Mouse (Mus musculus) limb, embryonic 14.5 days (tissue): ENCODE measurements around the gene Lcn12. TPM values are rescaled to one million over a fixed set of nuclear protein-coding genes. Genes with fewer than 3 reads are reported as not detected.

Source experiments
- ATAC-seq: fragments of 200-750 bp; cut with Nextera tagmentation; 2 replicates; pipeline ENCODE4 v1.8.0; 2017; ENCODE audit warnings: low read depth, moderate number of reproducible peaks, moderate TSS enrichment; ENCODE audit not compliant: low FRiP score
- DNase-seq: peaks from one replicate; pipeline ENCODE4 v3.0.0-alpha.2; 2015; ENCODE audit warnings: low spot score
- H3K27ac ChIP-seq: fragments of 300-500 bp; sonication (generic); replicated peaks from 2 replicates; pipeline ENCODE4 v1.5.1; 2014; ENCODE audit warnings: low read depth, mild to moderate bottlenecking, low read length, moderate library complexity, mixed read lengths
- H3K27me3 ChIP-seq: fragments of 300-500 bp; sonication (generic); 2 replicates; pipeline ENCODE4 v1.6.1; 2014; ENCODE audit warnings: low read length, mixed read lengths; ENCODE audit not compliant: control insufficient read depth, insufficient read depth
- H3K36me3 ChIP-seq: fragments of 300-500 bp; sonication (generic); 2 replicates; pipeline ENCODE4 v1.6.1; 2014; ENCODE audit warnings: mild to moderate bottlenecking, low read length, moderate library complexity, mixed read lengths; ENCODE audit not compliant: control insufficient read depth, insufficient read depth
- H3K4me1 ChIP-seq: fragments of 300-500 bp; sonication (generic); 2 replicates; pipeline ENCODE4 v1.6.1; 2014; ENCODE audit warnings: antibody characterized with exemption, low read length, mixed read lengths; ENCODE audit not compliant: control insufficient read depth, insufficient read depth
- H3K4me2 ChIP-seq: fragments of 300-500 bp; sonication (generic); replicated peaks from 2 replicates; pipeline ENCODE4 v1.6.1; 2014; ENCODE audit warnings: low read depth, mild to moderate bottlenecking, low read length, moderate library complexity; ENCODE audit not compliant: severe bottlenecking
- H3K4me3 ChIP-seq: fragments of 300-500 bp; sonication (generic); replicated peaks from 2 replicates; pipeline ENCODE4 v1.5.1; 2014; ENCODE audit warnings: low read length
- H3K9ac ChIP-seq: fragments of 300-500 bp; sonication (generic); 2 replicates; pipeline ENCODE4 v1.6.1; 2014; ENCODE audit warnings: mild to moderate bottlenecking, low read depth, low read length, moderate library complexity; ENCODE audit not compliant: severe bottlenecking
- H3K9me3 ChIP-seq: fragments of 300-500 bp; sonication (generic); 2 replicates; pipeline ENCODE4 v1.6.1; 2016; ENCODE audit warnings: low read length; ENCODE audit not compliant: control insufficient read depth
- POLR2A ChIP-seq: fragments of 200-500 bp; IDR thresholded peaks from 2 replicates; pipeline ENCODE4 v1.8.0; 2012; ENCODE audit warnings: inconsistent platforms, mild to moderate bottlenecking, moderate library complexity, borderline replicate concordance; ENCODE audit not compliant: insufficient read depth, insufficient read length; ENCODE audit errors: extremely low read depth
- WGBS: fragments of 180-500 bp; shearing (Covaris S2); extraction: QIAGEN DNeasy Blood & Tissue Kit; methylation state at CpG from one replicate; pipeline ENCODE4 v1.1.7; 2014; 5-methylcytosine and 5-hydroxymethylcytosine counted together
- polyA plus RNA-seq, 2 experiments: library from polyadenylated mRNA; depleted of rRNA in 1 of 2; stranded (reverse) in 1 of 2; unstranded in 1 of 2; fragments of >200 nt; fragmentation: Nextera tagmentation in 1 of 2; extraction: Ambion mirVana in 1 of 2; gene quantifications; 2 replicates each; pipeline versions ENCODE4 v1.2.1 to v1.2.3; 2012 to 2014

Lcn12 gene
- polyA plus RNA-seq, 2 experiments: not detected

- peak overlapping the region; percentile 86 for H3K4me2 ChIP-seq
- DNase-seq (no peak), ATAC-seq (no peak)
- H3K9ac ChIP-seq: peak overlapping the region; percentile 73
- no peaks in the 10 kb centered on the region for H3K9me3 ChIP-seq
- 0 out of 2 replicates have a peak, but pooled peaks cover 7% of the 10 kb centered on the region for H3K36me3 ChIP-seq
- H3K4me3 ChIP-seq: peak overlapping the region; percentile 75
- no peak for TF ChIP-seq POLR2A
- H3K27ac ChIP-seq: peak overlapping the region; percentile 79; the same call in 1 of the 2 replicates
- 43% methylated on average over 5 of the region's 5 CpGs for WGBS
- H3K4me1 ChIP-seq: peaks cover 14% of the 10 kb centered on the region
- no peaks in the 10 kb centered on the region for H3K27me3 ChIP-seq
Measured at GRCm38 (mm10) chr2:25460135-25460534, 33.6 kb downstream of the Lcn12 start.

DNA sequence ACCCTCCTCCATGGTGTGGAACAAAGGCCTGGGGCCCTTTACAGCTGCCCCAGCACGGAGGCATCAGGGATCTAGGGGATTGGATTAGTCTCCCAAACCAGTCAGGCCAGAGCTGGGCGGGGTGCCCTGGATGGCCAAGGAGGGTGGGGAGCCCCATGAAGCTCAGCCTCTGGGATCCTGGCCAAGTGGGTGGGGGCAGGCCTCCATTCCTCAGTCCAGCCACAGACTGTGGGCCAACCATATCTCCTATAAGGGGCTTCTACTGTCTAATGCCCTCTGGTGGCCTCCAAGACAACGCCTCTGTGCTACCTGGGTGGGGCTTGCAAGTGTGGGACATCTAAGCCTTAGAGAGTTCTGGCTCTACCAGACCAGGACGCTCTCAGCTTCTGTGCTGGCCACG is 34.8 kb downstream of the Lcn12 start:
- Histone ChIP-seq H3K4me2 (no peak overlapping the region), H3K9ac (no peak overlapping the region), H3K4me3 (no peak overlapping the region), H3K27me3 (no peaks in the 10 kb centered on the region), H3K36me3 (0 out of 2 replicates have a peak, but pooled peaks cover 7% of the 10 kb centered on the region), H3K4me1 (peaks cover 14% of the 10 kb centered on the region), H3K9me3 (no peaks in the 10 kb centered on the region), H3K27ac (no peak overlapping the region)
- no peak for ATAC-seq
- DNase-seq: peak; percentile 15
- TF ChIP-seq POLR2A: no peak
- 79% methylated on average over 5 of the region's 5 CpGs for WGBS

DNA sequence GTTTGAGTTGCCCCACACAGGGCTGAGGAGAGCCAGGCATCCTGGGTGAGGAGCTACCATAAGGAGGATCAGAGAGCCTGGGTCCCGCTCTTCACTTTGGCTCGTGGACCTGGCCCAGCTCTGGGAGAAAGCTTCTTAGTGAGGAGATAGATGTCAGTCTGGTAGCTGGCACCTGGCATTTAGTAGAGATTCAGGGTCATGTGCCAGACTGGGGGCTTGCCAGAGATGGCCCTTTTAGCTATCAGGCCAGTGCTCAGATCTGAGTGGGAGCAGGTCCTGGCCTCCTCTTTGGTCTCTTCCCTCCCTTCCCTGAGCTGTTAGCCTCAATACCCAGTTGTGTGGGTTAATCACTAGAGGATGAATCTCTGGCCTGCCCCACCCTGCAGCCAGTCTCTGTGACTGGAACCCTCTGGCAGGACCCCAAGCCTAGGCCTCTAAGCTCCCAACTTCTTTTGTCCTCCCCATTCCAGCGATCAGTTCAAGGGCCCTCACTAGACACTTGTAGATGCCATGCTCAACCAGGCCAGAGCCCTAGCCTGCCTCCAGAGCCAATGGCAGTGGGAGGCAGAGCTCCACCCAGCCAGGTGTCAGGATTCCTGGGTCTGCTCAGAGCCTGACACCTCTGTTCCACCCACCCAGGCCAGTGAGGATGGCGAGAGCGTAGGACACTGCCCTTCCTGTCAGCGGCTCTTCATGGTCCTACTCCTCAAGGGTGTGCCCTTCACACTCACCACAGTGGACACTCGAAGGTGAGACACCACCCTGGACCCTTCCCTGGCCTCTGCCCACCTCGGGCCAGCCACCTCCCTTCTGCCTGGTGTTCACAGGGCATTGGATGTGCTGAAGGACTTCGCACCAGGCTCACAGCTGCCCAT is 36.5 kb downstream of the Lcn12 start:
- DNase-seq (no peak), ATAC-seq (no peak)
- Histone ChIP-seq H3K4me1 (peaks cover 14% of the 10 kb centered on the region), H3K36me3 (0 out of 2 replicates have a peak, but pooled peaks cover 7% of the 10 kb centered on the region), H3K9ac (no peak overlapping the region; the same call in 1 of the 2 replicates), H3K4me3 (no peak overlapping the region), H3K27ac (no peak overlapping the region), H3K27me3 (no peaks in the 10 kb centered on the region), H3K9me3 (no peaks in the 10 kb centered on the region), H3K4me2 (no peak overlapping the region)
- TF ChIP-seq POLR2A: no peak
- WGBS: 87% methylated on average over 9 of the region's 9 CpGs

DNA sequence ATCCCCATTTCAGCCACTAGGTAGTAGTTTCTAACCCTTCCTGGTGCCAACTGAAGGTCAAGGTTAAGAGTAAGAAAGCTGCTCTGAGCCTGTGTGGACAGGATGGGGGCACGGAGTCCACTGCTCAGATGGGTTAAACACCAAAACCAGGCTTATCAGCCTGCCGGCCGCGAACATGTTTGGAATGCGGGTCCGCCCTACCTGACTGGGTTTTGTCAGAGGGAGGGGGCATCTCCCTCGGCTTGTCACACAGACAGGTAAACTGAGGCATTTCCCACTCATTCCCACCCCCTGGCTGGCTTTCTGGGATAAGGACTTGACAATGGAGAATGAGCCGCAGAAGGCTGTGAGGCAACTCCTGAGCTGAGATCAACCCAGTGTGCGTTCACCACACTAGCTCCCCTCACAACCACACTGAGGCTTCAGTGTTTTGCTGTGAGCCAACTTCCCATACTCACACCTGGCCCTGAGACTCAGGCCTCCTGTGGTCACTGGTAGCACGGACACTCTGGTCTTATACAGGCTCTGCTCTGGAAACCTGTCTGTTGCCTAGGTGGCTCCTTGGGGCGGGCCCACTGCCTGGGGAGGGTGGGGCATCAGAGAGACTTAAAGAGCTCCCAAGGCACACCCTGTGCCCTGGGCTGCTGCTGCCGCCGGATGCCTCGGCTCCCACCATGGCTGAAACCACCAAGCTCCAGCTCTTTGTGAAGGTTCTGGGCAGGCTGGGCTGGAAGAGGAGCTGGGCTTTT is 37.3 kb downstream of the Lcn12 start, which contains the start of gene Clic3:
Gene Clic3 (plus strand): TSS at position 634 of the 749 bp plus-strand sequence.
- whole genome bisulfite sequencing: 62% methylated on average over 14 of the region's 14 CpGs
- Histone ChIP-seq H3K4me2 (no peak within 1 kb of the TSS), H3K4me1 (peaks cover 13% of the 10 kb centered on the region), H3K27me3 (no peaks in the 10 kb centered on the region), H3K9me3 (no peaks in the 10 kb centered on the region), H3K4me3 (no peak within 1 kb of the TSS), H3K27ac (no peak within 1 kb of the TSS), H3K9ac (no peak within 1 kb of the TSS; the same call in 1 of the 2 replicates), H3K36me3 (0 out of 2 replicates have a peak, but pooled peaks cover 7% of the 10 kb centered on the region)
- no peak for TF ChIP-seq POLR2A
- DNase-seq (no peak), ATAC-seq (no peak)

GRCm38 (mm10) chr2:25452951-25453350 is 40.8 kb downstream of the Lcn12 start:
- no peaks in the 10 kb centered on the region for H3K27me3 ChIP-seq
- TF ChIP-seq POLR2A: no peak
- no peaks in the 10 kb centered on the region for H3K9me3 ChIP-seq
- H3K4me3 ChIP-seq: no peak overlapping the region
- 0 out of 2 replicates have a peak, but pooled peaks cover 4% of the 10 kb centered on the region for H3K36me3 ChIP-seq
- no peak overlapping the region for H3K9ac ChIP-seq
- WGBS: 24% methylated on average over 1 of the region's 1 CpGs
- no peak overlapping the region for H3K27ac ChIP-seq
- H3K4me1 ChIP-seq: no peaks in the 10 kb centered on the region
- no peak for ATAC-seq
- no peak for DNase-seq
- H3K4me2 ChIP-seq: no peak overlapping the region
